Mouse (Mus musculus): ENCODE data around the gene Ptdss2. TPM values are rescaled to one million over a fixed set of nuclear protein-coding genes. Genes with fewer than 3 reads are reported as not detected.

Gene Ptdss2
- polyA plus RNA-seq, 1 experiment from 2014 or later, result 85.5 TPM

DNA sequence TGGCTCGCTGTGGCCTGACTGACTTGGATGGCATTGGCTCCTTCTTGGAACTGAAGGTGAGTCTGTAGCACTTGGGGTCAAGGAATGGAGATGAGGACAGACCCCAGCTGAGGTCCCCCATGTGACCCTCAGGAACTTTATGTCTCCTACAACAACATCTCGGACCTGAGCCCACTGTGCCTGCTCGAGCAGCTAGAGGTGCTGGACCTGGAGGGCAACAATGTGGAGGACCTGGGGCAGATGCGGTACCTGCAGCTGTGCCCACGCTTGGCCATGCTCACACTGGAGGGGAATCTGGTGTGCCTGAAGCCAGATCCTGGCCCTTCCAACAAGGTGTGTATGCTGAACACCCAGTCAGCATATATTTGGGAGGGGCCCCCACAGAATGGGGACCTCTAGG, 83.3 kb downstream of the Ptdss2 start:
- Histone ChIP-seq H3K4me3 (no peak overlapping the region), H3K9ac (peak overlapping the region; percentile 8; the same call in 1 of the 2 replicates), H3K9me3 (no peaks in the 10 kb centered on the region), H3K4me2 (replicated peaks) (no peak overlapping the region), H3K36me3 (peaks cover 8% of the 10 kb centered on the region; the same call in 1 of the 2 replicates), H3K4me1 (no peaks in the 10 kb centered on the region), H3K27me3 (no peaks in the 10 kb centered on the region), H3K27ac (no peak overlapping the region)
- no peak for ATAC-seq (ENCODE audit: low FRiP score, low read depth)
- WGBS, result 89% methylated on average over 5 of the region's 5 CpGs

DNA sequence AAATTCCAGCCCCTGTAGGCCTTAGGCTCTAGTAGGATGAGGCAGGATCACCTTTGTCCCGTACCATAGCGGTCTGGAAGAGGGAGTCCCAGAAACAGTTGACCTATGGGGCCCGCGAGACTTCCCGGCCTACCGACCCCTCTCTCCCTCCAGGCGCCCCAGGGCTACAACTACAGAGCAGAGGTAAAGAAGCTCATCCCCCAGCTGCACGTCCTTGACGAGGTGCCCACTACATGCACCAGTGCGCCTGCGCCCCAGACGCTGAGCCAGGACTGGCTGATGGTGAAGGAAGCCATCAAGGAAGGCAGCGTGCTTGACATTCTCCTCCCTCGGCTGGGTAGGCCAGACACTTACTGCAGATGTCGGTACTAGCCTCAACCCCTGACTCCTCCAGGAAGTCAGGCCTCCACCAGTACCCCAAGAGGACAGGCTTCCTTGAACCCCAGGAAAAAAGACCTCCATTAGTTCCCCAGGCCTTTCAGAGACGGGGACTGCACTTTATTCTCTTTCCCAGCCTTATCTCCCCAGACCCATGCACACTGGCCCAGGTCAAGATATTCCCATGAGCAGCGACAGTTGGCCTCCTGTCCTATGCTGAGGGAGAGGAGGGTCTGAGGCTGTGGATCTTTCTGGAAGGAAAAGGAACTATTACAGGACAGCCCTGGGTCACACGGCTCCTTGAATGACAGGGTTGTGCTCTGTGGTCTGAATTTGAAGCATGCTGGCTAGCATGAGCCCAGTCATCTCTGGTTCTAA, 84.2 kb downstream of the Ptdss2 start:
- H3K27me3 ChIP-seq, result no peaks in the 10 kb centered on the region
- H3K4me3 ChIP-seq, result no peak overlapping the region
- no peak overlapping the region for H3K27ac ChIP-seq

More for the DNA sequence above, 84.2 kb downstream of the Ptdss2 start:
- 92% methylated on average over 18 of the region's 18 CpGs for WGBS
- Histone ChIP-seq H3K4me1 (no peaks in the 10 kb centered on the region), H3K9me3 (no peaks in the 10 kb centered on the region), H3K36me3 (peaks cover 4% of the 10 kb centered on the region; the same call in 1 of the 2 replicates), H3K9ac (no peak overlapping the region; the same call in 1 of the 2 replicates), H3K4me2 (replicated peaks) (no peak overlapping the region)
- no peak for ATAC-seq (ENCODE audit: low FRiP score, low read depth)

Other genes with a start within 250 kb of the Ptdss2 start
- 251 and 252 TPM in 2 replicates for gene Psmd13, start 240.4 kb upstream of the Ptdss2 start, polyA plus RNA-seq (2015; fragmentation: Nextera tagmentation; extraction: Ambion mirVana)
- gene Sirt3, start 240.1 kb upstream of the Ptdss2 start, polyA plus RNA-seq (2015; fragmentation: Nextera tagmentation; extraction: Ambion mirVana), result 29.6 and 30.1 TPM in 2 replicates
- 9.3 and 10.0 TPM in 2 replicates for gene Cox8b, start 221.9 kb upstream of the Ptdss2 start, polyA plus RNA-seq (2015; fragmentation: Nextera tagmentation; extraction: Ambion mirVana)
- gene Nlrp6, start 201.5 kb upstream of the Ptdss2 start, polyA plus RNA-seq (2015; fragmentation: Nextera tagmentation; extraction: Ambion mirVana), result 0.05 and 0.06 TPM in 2 replicates
- 25.9 and 28.0 TPM in 2 replicates for gene Pgghg, start 181.0 kb upstream of the Ptdss2 start, polyA plus RNA-seq (2015; fragmentation: Nextera tagmentation; extraction: Ambion mirVana)
- gene Ifitm5, start 172.1 kb upstream of the Ptdss2 start, polyA plus RNA-seq (2015; fragmentation: Nextera tagmentation; extraction: Ambion mirVana), result 10.7 and 15.2 TPM in 2 replicates
- not detected in 2 replicates for gene Gm45717, start 166.4 kb upstream of the Ptdss2 start, polyA plus RNA-seq (2015; fragmentation: Nextera tagmentation; extraction: Ambion mirVana)
- gene Ifitm2, start 166.4 kb upstream of the Ptdss2 start, polyA plus RNA-seq (2015; fragmentation: Nextera tagmentation; extraction: Ambion mirVana), result 1,181 and 1,271 TPM in 2 replicates
- 50.2 and 64.6 TPM in 2 replicates for gene Ifitm1, start 155.2 kb upstream of the Ptdss2 start, polyA plus RNA-seq (2015; fragmentation: Nextera tagmentation; extraction: Ambion mirVana)
- 121 and 130 TPM in 2 replicates for gene Ifitm3, start 111.6 kb upstream of the Ptdss2 start, polyA plus RNA-seq (2015; fragmentation: Nextera tagmentation; extraction: Ambion mirVana)
- gene Ifitm6, start 104.5 kb upstream of the Ptdss2 start, polyA plus RNA-seq (2015; fragmentation: Nextera tagmentation; extraction: Ambion mirVana), result 0.31 TPM in 1 of 2 replicates, not detected in the other
- not detected in 2 replicates for gene Gm17387, start 93.3 kb upstream of the Ptdss2 start, polyA plus RNA-seq (2015; fragmentation: Nextera tagmentation; extraction: Ambion mirVana)
- gene B4galnt4, start 61.3 kb upstream of the Ptdss2 start, polyA plus RNA-seq (2015; fragmentation: Nextera tagmentation; extraction: Ambion mirVana), result 21.5 and 26.9 TPM in 2 replicates
- gene Pkp3, start 44.2 kb upstream of the Ptdss2 start, polyA plus RNA-seq (2015; fragmentation: Nextera tagmentation; extraction: Ambion mirVana), result 23.9 and 25.5 TPM in 2 replicates
- gene Sigirr, start 21.8 kb upstream of the Ptdss2 start, polyA plus RNA-seq (2015; fragmentation: Nextera tagmentation; extraction: Ambion mirVana), result 2.7 and 3.1 TPM in 2 replicates
- gene Ano9, start 4.6 kb upstream of the Ptdss2 start, polyA plus RNA-seq (2015; fragmentation: Nextera tagmentation; extraction: Ambion mirVana), result 1.3 and 2.1 TPM in 2 replicates
- 112 and 118 TPM in 2 replicates for gene Rnh1, start 50.5 kb downstream of the Ptdss2 start, polyA plus RNA-seq (2015; fragmentation: Nextera tagmentation; extraction: Ambion mirVana)
- 94.5 and 97.5 TPM in 2 replicates for gene Hras, start 71.6 kb downstream of the Ptdss2 start, polyA plus RNA-seq (2015; fragmentation: Nextera tagmentation; extraction: Ambion mirVana)
- gene Lrrc56, start 71.8 kb downstream of the Ptdss2 start, polyA plus RNA-seq (2015; fragmentation: Nextera tagmentation; extraction: Ambion mirVana), result 11.4 and 12.9 TPM in 2 replicates
- 2.6 TPM in 2 replicates for gene Lmntd2, start 91.7 kb downstream of the Ptdss2 start, polyA plus RNA-seq (2015; fragmentation: Nextera tagmentation; extraction: Ambion mirVana)
- gene Rassf7, start 93.5 kb downstream of the Ptdss2 start, polyA plus RNA-seq (2015; fragmentation: Nextera tagmentation; extraction: Ambion mirVana), result 32.7 and 34.0 TPM in 2 replicates
- gene Phrf1, start 106.4 kb downstream of the Ptdss2 start, polyA plus RNA-seq (2015; fragmentation: Nextera tagmentation; extraction: Ambion mirVana), result 87.2 and 88.0 TPM in 2 replicates
- 1.8 and 2.3 TPM in 2 replicates for gene Irf7, start 144.1 kb downstream of the Ptdss2 start, polyA plus RNA-seq (2015; fragmentation: Nextera tagmentation; extraction: Ambion mirVana)
- gene Cdhr5, start 154.4 kb downstream of the Ptdss2 start, polyA plus RNA-seq (2015; fragmentation: Nextera tagmentation; extraction: Ambion mirVana), result 0.13 TPM in 1 of 2 replicates, not detected in the other
- 12.1 and 12.8 TPM in 2 replicates for gene Sct, start 156.8 kb downstream of the Ptdss2 start, polyA plus RNA-seq (2015; fragmentation: Nextera tagmentation; extraction: Ambion mirVana)
- gene Drd4, start 169.6 kb downstream of the Ptdss2 start, polyA plus RNA-seq (2015; fragmentation: Nextera tagmentation; extraction: Ambion mirVana), result 1.6 and 2.3 TPM in 2 replicates
- gene Deaf1, start 205.3 kb downstream of the Ptdss2 start, polyA plus RNA-seq (2015; fragmentation: Nextera tagmentation; extraction: Ambion mirVana), result 77.5 and 79.9 TPM in 2 replicates
- 45.0 and 48.7 TPM in 2 replicates for gene Tmem80, start 205.4 kb downstream of the Ptdss2 start, polyA plus RNA-seq (2015; fragmentation: Nextera tagmentation; extraction: Ambion mirVana)
- gene Eps8l2, start 216.5 kb downstream of the Ptdss2 start, polyA plus RNA-seq (2015; fragmentation: Nextera tagmentation; extraction: Ambion mirVana), result 7.4 and 10.3 TPM in 2 replicates

All from limb, embryonic 13.5 days (tissue).